Mouse (Mus musculus) bone marrow macrophage, adult 2 months (primary cell): ENCODE results near the gene Polg. TPM values are rescaled to one million over a fixed set of nuclear protein-coding genes. Genes with fewer than 3 reads are reported as not detected.

Experiments
- H3K27ac ChIP-seq: 2 replicates; pipeline ENCODE4 v1.5.1; 2012; ENCODE audit warnings: low read depth, low read length; ENCODE audit not compliant: insufficient read depth
- H3K4me1 ChIP-seq: 2 replicates; pipeline ENCODE4 v1.6.1; 2012; ENCODE audit warnings: low read length; ENCODE audit not compliant: control insufficient read depth, insufficient read depth
- H3K4me3 ChIP-seq: 2 replicates; pipeline ENCODE4 v1.5.1; 2012; ENCODE audit warnings: mild to moderate bottlenecking, low read length, moderate library complexity; ENCODE audit not compliant: insufficient read depth
- CTCF ChIP-seq: IDR thresholded peaks from 2 replicates; pipeline ENCODE4 v1.5.1; 2012; ENCODE audit warnings: low read depth, mild to moderate bottlenecking, low read length, moderate library complexity
- POLR2A ChIP-seq: IDR thresholded peaks from 2 replicates; pipeline ENCODE4 v1.6.1; 2012; ENCODE audit warnings: mild to moderate bottlenecking, low read depth, low read length, borderline replicate concordance
- polyA plus RNA-seq: library from polyadenylated mRNA; stranded (reverse); fragments of >200 nt; gene quantifications from 2 replicates; pipeline ENCODE4 v1.2.4, GENCODE M21; 2012; ENCODE audit not compliant: missing spikeins, insufficient read depth, insufficient read length

Polg gene
- polyA plus RNA-seq, 1 experiment: 56.9 TPM

DNA sequence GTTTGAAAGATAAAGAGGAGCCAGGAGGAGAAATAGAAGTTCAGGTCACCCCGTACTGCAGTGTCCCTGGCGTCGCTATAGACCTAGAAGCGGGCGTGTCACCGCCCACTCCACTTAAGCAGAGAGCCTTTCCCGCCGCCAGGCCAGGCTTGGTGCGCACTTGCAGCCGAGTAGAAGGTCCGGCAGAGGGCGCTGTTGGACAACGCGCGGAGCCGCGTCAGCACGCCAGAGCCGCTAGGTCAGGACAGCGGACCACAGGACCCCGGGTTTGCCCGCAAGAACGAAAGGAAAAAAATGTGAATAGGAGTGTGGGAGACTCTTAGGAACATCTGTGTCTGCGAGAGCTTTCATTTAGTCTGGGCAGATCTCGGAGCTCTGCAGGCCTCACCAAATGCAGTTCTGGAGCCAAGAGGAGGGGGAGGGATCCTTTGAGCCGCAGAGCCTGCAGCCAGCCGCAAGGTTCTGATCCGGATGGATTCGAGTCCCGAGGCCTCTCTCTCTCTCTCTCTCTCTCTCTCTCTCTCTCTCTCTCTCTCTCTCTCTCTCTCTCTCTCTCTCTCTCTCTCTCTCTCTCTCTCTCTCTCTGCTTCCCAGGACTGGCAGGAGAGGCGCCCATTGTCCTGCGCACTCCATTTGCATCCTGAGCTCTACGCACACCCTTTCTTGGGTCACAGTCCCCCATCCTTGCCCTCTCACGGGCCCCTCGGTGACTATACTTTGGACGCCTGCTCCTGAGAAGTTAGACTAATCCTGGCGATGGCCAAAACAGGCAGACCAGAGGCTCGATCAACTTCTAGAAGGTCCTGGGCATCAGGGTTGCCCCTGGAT, 30.0 kb upstream of the Polg start:
- Histone ChIP-seq H3K4me3 (peak overlapping the region; percentile 43), H3K27ac (no peak overlapping the region), H3K4me1 (no peaks in the 10 kb centered on the region)

DNA sequence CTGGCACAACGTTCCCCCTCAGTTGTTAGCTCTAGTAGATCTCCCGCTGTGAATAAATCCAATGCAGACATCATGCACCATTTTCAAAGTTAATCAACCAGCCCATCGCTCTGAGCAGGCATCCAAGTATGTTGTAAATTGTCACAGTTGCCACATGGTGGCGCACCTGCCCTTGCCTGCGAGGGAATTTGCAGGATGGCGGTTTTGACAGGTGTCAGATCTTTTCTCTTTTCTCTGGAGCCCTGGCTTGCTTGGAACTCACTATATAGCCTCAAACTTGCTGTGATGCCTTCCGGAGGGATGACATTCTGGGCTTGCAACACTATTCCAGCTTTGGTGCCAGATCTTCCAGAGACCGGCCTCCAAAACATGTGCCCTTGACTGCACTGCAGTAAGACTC, 27.8 kb upstream of the Polg start:
- Histone ChIP-seq H3K27ac (no peak overlapping the region), H3K4me3 (no peak overlapping the region), H3K4me1 (no peaks in the 10 kb centered on the region)
- TF ChIP-seq CTCF (peak; percentile 63), POLR2A (no peak)

More for the DNA sequence above, 30.0 kb upstream of the Polg start:
- TF ChIP-seq CTCF (peak; percentile 84), POLR2A (no peak)

DNA sequence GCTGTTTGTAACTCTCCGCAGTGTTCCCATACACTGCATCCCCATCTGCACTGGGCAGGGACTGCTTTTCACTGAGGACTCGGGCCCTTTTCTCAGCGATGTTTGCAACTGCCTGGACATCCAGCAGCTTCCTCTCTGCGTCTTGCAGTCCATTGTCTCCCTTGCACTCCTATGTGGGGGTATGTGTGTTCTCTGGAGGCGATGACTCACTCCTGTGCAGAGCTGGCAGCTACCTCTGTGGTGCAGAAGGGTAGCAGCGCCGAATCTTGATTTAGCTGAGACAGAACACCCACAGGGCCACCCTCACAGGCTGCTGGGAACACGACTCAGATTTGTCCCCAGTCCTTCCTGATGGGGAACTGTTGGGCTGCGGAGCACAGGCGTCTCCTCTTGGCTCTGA, 20.4 kb upstream of the Polg start:
- no peak for TF ChIP-seq POLR2A
- TF ChIP-seq CTCF: no peak
- H3K4me3 ChIP-seq: no peak overlapping the region
- no peaks in the 10 kb centered on the region for H3K4me1 ChIP-seq
- H3K27ac ChIP-seq: no peak overlapping the region

DNA sequence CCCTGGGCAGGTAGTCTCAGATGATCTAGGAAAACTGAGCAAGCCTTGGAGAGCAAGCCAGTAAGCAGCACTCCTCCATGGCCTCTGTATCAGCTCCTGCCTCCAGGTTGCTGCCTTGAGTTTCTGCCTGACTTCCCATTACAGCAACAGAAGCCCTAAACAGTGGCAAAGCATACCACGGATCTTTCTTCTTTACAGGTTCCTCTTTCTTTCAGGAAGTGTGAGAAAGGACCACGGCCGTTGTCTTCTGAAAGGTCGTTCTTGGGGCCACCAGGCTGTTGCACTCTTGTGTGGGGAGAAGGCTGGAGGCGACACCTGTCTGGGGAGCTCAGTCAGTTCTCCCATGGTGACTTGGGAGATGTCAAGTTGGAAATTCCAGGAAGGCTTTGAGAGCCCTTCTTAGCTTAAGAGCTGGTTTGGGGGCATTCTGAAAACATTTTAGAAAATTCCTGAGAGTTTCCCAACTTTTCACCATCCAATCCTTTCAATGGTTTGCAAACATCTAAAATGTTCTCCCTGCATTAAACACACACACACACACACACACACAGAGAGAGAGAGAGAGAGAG, 8.8 kb upstream of the Polg start:
- Histone ChIP-seq H3K27ac (no peak overlapping the region), H3K4me1 (peaks cover 2% of the 10 kb centered on the region), H3K4me3 (no peak overlapping the region)
- no peak for TF ChIP-seq POLR2A
- TF ChIP-seq CTCF: no peak

DNA sequence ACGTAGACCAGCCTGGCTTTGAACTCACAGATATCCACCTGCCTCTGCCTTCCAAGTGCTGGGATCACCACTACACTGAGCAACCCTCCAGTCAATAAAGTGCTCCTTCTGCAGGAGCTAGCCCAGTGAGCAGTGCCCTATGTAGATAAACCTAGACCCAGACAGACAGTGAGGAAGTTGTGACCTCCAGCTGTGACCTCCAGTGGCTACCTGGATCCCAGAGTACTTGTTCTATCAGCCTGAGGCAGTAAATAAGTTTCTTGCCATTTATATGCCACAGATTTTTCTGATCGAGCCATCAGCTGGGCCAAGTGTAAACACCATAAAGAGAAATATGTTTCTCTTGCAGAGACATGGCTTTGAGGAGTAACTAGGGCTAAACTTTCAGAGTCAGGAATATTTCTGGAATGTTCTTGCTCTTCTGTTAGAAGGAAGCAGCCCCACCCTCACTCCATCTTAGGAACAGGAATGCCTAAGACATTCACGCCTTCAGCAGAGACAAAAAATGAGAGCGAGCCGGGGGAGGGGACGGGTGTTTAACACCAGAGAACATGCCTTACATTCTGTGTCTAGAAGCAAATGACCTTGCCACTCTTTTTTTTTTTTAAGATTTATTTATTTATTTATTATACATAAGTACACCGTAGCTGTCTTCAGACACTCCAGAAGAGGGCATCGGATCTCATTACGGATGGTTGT, 7.5 kb upstream of the Polg start:
- Histone ChIP-seq H3K4me3 (no peak overlapping the region), H3K27ac (no peak overlapping the region), H3K4me1 (peaks cover 6% of the 10 kb centered on the region)
- TF ChIP-seq POLR2A (no peak), CTCF (no peak)

DNA sequence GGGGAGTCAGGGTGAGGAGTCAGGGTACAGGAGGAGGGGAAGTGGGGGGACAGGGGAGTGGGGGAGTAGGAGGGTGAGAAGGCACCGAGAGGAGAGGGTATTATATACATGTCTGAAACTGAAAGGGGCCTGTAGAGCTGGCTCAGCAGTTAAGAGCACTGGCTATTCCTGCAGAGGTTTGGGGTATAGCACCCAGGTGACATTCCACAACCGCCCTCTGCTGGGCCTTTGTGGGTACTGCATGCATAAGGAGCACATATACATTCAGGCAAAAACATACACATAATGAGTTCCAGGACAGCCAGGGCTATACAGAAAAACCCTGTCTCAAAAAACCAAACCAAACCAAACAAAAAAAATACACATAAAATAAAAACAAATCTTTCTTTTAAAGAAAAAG, 6.6 kb upstream of the Polg start:
- Histone ChIP-seq H3K4me1 (peaks cover 11% of the 10 kb centered on the region), H3K4me3 (no peak overlapping the region), H3K27ac (no peak overlapping the region)
- no peak for TF ChIP-seq POLR2A
- no peak for TF ChIP-seq CTCF

DNA sequence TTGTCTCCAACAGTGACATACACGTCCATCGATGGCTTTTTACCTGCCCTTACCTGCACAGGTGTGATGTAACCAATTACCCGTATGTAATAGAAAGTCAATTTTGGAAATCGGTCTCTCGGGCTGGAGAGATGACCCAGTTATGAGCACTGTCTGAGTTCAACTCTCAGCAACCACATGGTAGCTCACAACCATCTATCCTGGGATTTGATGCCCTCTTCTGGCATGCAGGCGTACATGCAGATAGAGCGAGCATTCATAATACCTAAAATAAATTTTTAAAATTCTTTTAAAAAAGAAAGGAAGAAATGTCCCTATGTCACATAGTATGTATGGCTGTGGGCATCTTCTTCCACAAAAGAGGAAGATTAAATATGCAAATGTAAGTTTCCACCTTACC, 5.3 kb upstream of the Polg start:
- TF ChIP-seq POLR2A: no peak
- TF ChIP-seq CTCF: no peak
- Histone ChIP-seq H3K27ac (no peak overlapping the region), H3K4me3 (no peak overlapping the region), H3K4me1 (peaks cover 11% of the 10 kb centered on the region)

DNA sequence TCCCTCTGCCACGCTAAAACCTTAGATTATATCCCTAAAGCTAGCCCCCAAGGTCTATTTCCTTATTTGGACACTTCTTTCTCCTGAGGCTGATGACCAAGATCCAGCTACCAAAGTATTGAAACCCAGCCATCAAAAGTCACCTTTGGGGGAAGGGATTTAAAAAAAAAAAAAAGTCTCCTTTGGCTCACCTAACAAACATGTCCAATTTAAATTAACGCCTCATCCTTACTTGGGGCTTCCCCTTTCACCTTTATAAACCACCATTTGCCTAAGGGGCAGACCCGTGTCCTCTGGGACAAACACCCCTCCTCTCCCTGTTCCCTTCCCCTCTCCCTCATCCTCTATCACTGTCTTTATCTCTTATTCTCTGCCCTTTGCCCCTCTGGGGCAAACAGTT, 4.6 kb upstream of the Polg start:
- Histone ChIP-seq H3K4me1 (peaks cover 11% of the 10 kb centered on the region), H3K4me3 (no peak overlapping the region), H3K27ac (no peak overlapping the region)
- no peak for TF ChIP-seq CTCF
- no peak for TF ChIP-seq POLR2A

DNA sequence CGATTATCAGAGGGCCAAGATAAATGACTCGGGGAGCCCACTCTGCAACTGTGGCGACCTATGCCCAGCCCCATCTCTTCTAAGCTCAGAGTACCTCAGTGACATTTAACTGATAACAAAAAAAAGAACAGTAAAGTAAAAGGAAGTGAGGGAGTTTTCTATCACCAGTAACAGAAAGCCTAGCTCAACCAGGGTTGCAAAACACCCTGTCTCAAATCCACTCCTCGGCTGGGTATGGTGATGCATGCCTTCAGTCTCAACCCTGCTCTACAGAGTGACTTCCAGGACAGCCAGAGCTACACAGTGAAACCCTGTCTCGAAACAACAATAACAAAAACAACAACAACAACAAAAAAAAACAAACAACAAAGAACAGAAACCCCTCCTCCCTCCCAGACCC, 3.6 kb upstream of the Polg start:
- H3K4me1 ChIP-seq: peaks cover 14% of the 10 kb centered on the region
- no peak overlapping the region for H3K27ac ChIP-seq
- TF ChIP-seq POLR2A (no peak), CTCF (no peak)
- H3K4me3 ChIP-seq: no peak overlapping the region

DNA sequence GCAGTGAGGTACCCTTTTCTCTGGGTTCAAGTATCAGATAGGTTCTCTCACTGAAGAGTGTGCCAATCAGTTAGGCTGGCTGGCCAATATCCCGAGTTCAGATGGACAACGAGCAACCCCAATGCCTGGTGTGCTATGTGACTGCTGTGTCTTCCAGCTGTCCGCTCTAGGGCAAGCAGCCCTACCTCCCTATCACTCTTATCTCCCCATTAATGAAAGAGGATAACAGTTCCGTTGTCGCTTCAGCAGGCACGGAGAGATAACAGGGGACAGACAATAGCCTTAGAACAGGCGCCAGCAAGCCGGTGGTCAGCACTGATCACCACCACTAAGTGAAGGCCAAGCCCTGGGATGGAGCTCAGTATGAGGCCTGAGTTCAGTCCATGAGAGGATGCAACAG, 2.8 kb upstream of the Polg start:
- TF ChIP-seq POLR2A (no peak), CTCF (no peak)
- H3K27ac ChIP-seq: no peak overlapping the region
- peaks cover 18% of the 10 kb centered on the region for H3K4me1 ChIP-seq
- no peak overlapping the region for H3K4me3 ChIP-seq
